Mouse (Mus musculus) heart, embryonic 15.5 days (tissue): ENCODE measurements around the gene Macrod2. TPM values are rescaled to one million over a fixed set of nuclear protein-coding genes. Genes with fewer than 3 reads are reported as not detected.

Source experiments
- ATAC-seq: fragments of 200-750 bp; cut with Nextera tagmentation; replicated peaks from 2 replicates; pipeline ENCODE4 v1.8.0; 2017; ENCODE audit warnings: low read depth, moderate TSS enrichment; ENCODE audit not compliant: insufficient number of reproducible peaks, insufficient read depth, low FRiP score
- H3K27ac ChIP-seq: fragments of 300-500 bp; sonication (generic); 2 replicates; pipeline ENCODE4 v1.5.1; 2015; ENCODE audit warnings: mild to moderate bottlenecking, inconsistent platforms
- H3K27me3 ChIP-seq: fragments of 300-500 bp; sonication (generic); 2 replicates; pipeline ENCODE4 v1.6.1; 2015; ENCODE audit warnings: inconsistent platforms
- H3K36me3 ChIP-seq: fragments of 300-500 bp; sonication (generic); 2 replicates; pipeline ENCODE4 v1.6.1; 2015; ENCODE audit warnings: mild to moderate bottlenecking, inconsistent platforms
- H3K4me1 ChIP-seq: fragments of 300-500 bp; sonication (generic); replicated peaks from 2 replicates; pipeline ENCODE4 v1.6.1; 2015; ENCODE audit warnings: inconsistent platforms
- H3K4me2 ChIP-seq: fragments of 300-500 bp; sonication (generic); 2 replicates; pipeline ENCODE4 v1.6.1; 2015; ENCODE audit warnings: inconsistent platforms, mild to moderate bottlenecking, moderate library complexity
- H3K4me3 ChIP-seq: fragments of 300-500 bp; sonication (generic); 2 replicates; pipeline ENCODE4 v1.5.1; 2015; ENCODE audit warnings: mild to moderate bottlenecking, inconsistent platforms
- H3K9ac ChIP-seq: fragments of 300-500 bp; sonication (generic); 2 replicates; pipeline ENCODE4 v1.6.1; 2015; ENCODE audit warnings: mild to moderate bottlenecking, inconsistent platforms
- H3K9me3 ChIP-seq: fragments of 300-500 bp; sonication (generic); replicated peaks from 2 replicates; pipeline ENCODE4 v1.6.1; 2016; ENCODE audit warnings: inconsistent platforms
- WGBS: fragments of 180-500 bp; shearing (Covaris S2); methylation state at CpG from one replicate; pipeline ENCODE4 v1.1.7; 2015; ENCODE audit warnings: mixed read lengths; 5-methylcytosine and 5-hydroxymethylcytosine counted together
- polyA plus RNA-seq: library from polyadenylated mRNA; unstranded; fragments of >200 nt; fragmentation: Nextera tagmentation; extraction: Ambion mirVana; gene quantifications from 2 replicates; pipeline ENCODE4 v1.2.1, GENCODE M21; 2015

Gene Macrod2
- polyA plus RNA-seq, 1 experiment from 2014 or later: 25.3 TPM

GRCm38 (mm10) chr2:140769473-140769872 is 374.4 kb downstream of the Macrod2 start:
- H3K4me3 ChIP-seq: no peak overlapping the region
- H3K27ac ChIP-seq: no peak overlapping the region
- 87% methylated on average over 4 of the region's 4 CpGs for WGBS
- no peak overlapping the region for H3K4me2 ChIP-seq
- H3K9me3 ChIP-seq: no peaks in the 10 kb centered on the region
- H3K36me3 ChIP-seq: no peaks in the 10 kb centered on the region
- ATAC-seq: no peak
- H3K27me3 ChIP-seq: no peaks in the 10 kb centered on the region
- H3K4me1 ChIP-seq: no peaks in the 10 kb centered on the region
- no peak overlapping the region for H3K9ac ChIP-seq

- no peak overlapping the region for H3K4me3 ChIP-seq
- H3K27ac ChIP-seq: no peak overlapping the region
- peaks cover 8% of the 10 kb centered on the region; the same call in 1 of the 2 replicates for H3K4me1 ChIP-seq
- H3K9me3 ChIP-seq: no peaks in the 10 kb centered on the region
- no peak overlapping the region for H3K9ac ChIP-seq
- H3K27me3 ChIP-seq: no peaks in the 10 kb centered on the region
- H3K36me3 ChIP-seq: no peaks in the 10 kb centered on the region
- H3K4me2 ChIP-seq: no peak overlapping the region
- 88% methylated on average over 6 of the region's 6 CpGs for WGBS
- ATAC-seq: no peak
Observed at GRCm38 (mm10) chr2:140772825-140773224, 377.7 kb downstream of the Macrod2 start.

DNA sequence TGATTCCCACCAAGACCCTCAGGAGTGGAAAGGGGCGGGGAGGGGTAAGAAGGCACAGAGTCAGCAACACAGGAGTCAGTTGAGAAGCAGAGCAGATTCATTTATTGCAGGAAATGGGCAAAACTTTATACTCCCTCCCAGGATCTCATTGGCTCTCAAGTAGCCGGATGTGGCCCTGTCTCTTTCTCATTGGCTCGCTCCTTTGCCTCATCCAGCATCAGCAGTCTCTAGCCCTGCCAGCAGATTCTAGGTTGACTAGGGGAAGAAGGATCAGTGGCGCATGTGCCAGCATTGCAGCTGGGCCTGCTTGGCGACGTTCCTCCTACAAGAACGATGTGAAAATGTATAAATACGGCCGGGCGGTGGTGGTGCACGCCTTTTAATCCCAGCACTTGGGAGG is 378.3 kb downstream of the Macrod2 start:
- Histone ChIP-seq H3K27me3 (no peaks in the 10 kb centered on the region), H3K4me2 (no peak overlapping the region), H3K36me3 (no peaks in the 10 kb centered on the region), H3K9ac (no peak overlapping the region), H3K9me3 (no peaks in the 10 kb centered on the region), H3K4me1 (peaks cover 8% of the 10 kb centered on the region; the same call in 1 of the 2 replicates), H3K4me3 (no peak overlapping the region), H3K27ac (no peak overlapping the region)
- 90% methylated on average over 11 of the region's 11 CpGs for WGBS
- ATAC-seq: no peak

- no peak overlapping the region for H3K4me3 ChIP-seq
- no peak for ATAC-seq
Observed at GRCm38 (mm10) chr2:140774808-140775370, 379.8 kb downstream of the Macrod2 start.

GRCm38 (mm10) chr2:140775448-140776101 is 380.5 kb downstream of the Macrod2 start:
- Histone ChIP-seq H3K4me3 (no peak overlapping the region), H3K27ac (no peak overlapping the region), H3K9me3 (no peaks in the 10 kb centered on the region), H3K4me2 (no peak overlapping the region), H3K9ac (no peak overlapping the region), H3K27me3 (no peaks in the 10 kb centered on the region), H3K36me3 (no peaks in the 10 kb centered on the region), H3K4me1 (peaks cover 8% of the 10 kb centered on the region; the same call in 1 of the 2 replicates)
- ATAC-seq: no peak
- WGBS: 43% methylated on average over 8 of the region's 8 CpGs

More at GRCm38 (mm10) chr2:140774808-140775370, 379.8 kb downstream of the Macrod2 start:
- Histone ChIP-seq H3K27ac (no peak overlapping the region), H3K9me3 (no peaks in the 10 kb centered on the region), H3K36me3 (no peaks in the 10 kb centered on the region), H3K4me2 (no peak overlapping the region), H3K27me3 (no peaks in the 10 kb centered on the region), H3K4me1 (peaks cover 8% of the 10 kb centered on the region; the same call in 1 of the 2 replicates), H3K9ac (no peak overlapping the region)
- 70% methylated on average over 4 of the region's 4 CpGs for WGBS

DNA sequence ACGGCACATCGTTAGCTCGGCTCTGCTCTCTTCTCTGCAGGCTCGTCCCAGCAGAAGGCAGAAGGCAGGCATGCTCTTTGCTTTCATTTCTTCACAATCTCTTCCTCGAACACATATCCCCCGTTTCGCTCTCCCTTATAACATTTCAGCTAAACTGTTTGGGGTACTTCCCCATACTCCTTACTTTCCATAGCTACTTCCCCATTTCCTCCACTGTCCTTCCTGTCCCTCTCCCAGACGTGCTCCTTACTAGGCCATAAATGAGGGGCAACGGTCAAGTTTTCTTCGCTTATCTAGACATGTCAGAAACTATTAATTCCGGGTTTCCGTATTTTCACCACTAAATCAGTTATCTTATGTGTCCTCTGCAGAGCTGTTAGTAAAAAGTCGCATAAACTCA is 383.1 kb downstream of the Macrod2 start:
- no peaks in the 10 kb centered on the region for H3K27me3 ChIP-seq
- no peak for ATAC-seq
- no peak overlapping the region for H3K9ac ChIP-seq
- H3K9me3 ChIP-seq: no peaks in the 10 kb centered on the region
- H3K4me1 ChIP-seq: peaks cover 8% of the 10 kb centered on the region; the same call in 1 of the 2 replicates
- WGBS: 79% methylated on average over 13 of the region's 13 CpGs
- H3K36me3 ChIP-seq: no peaks in the 10 kb centered on the region
- no peak overlapping the region for H3K27ac ChIP-seq
- no peak overlapping the region for H3K4me3 ChIP-seq
- H3K4me2 ChIP-seq: no peak overlapping the region

GRCm38 (mm10) chr2:140783041-140783440 is 387.9 kb downstream of the Macrod2 start:
- WGBS: 52% methylated on average over 1 of the region's 1 CpGs
- no peaks in the 10 kb centered on the region for H3K9me3 ChIP-seq
- no peak overlapping the region for H3K4me2 ChIP-seq
- H3K9ac ChIP-seq: no peak overlapping the region
- no peaks in the 10 kb centered on the region for H3K27me3 ChIP-seq
- no peak overlapping the region for H3K4me3 ChIP-seq
- ATAC-seq: no peak
- no peak overlapping the region for H3K27ac ChIP-seq
- no peaks in the 10 kb centered on the region for H3K4me1 ChIP-seq
- no peaks in the 10 kb centered on the region for H3K36me3 ChIP-seq

GRCm38 (mm10) chr2:140784626-140785025 is 389.5 kb downstream of the Macrod2 start:
- no peaks in the 10 kb centered on the region for H3K4me1 ChIP-seq
- H3K27me3 ChIP-seq: no peaks in the 10 kb centered on the region
- H3K4me2 ChIP-seq: no peak overlapping the region
- H3K27ac ChIP-seq: no peak overlapping the region
- no peaks in the 10 kb centered on the region for H3K9me3 ChIP-seq
- ATAC-seq: no peak
- no peaks in the 10 kb centered on the region for H3K36me3 ChIP-seq
- WGBS: 77% methylated on average over 2 of the region's 2 CpGs
- no peak overlapping the region for H3K4me3 ChIP-seq
- no peak overlapping the region for H3K9ac ChIP-seq

GRCm38 (mm10) chr2:140790363-140790762 is 395.3 kb downstream of the Macrod2 start:
- Histone ChIP-seq H3K9me3 (no peaks in the 10 kb centered on the region), H3K4me1 (no peaks in the 10 kb centered on the region), H3K4me3 (no peak overlapping the region), H3K4me2 (no peak overlapping the region), H3K27me3 (no peaks in the 10 kb centered on the region), H3K27ac (no peak overlapping the region), H3K9ac (no peak overlapping the region), H3K36me3 (no peaks in the 10 kb centered on the region)
- ATAC-seq: no peak
- WGBS: 32% methylated on average over 5 of the region's 5 CpGs

GRCm38 (mm10) chr2:140793886-140794608 is 398.9 kb downstream of the Macrod2 start:
- ATAC-seq: no peak

GRCm38 (mm10) chr2:140811693-140812092 is 416.6 kb downstream of the Macrod2 start:
- H3K9me3 ChIP-seq: no peaks in the 10 kb centered on the region
- no peaks in the 10 kb centered on the region for H3K36me3 ChIP-seq
- 87% methylated on average over 4 of the region's 4 CpGs for WGBS
- no peaks in the 10 kb centered on the region for H3K4me1 ChIP-seq
- no peak overlapping the region for H3K4me2 ChIP-seq
- H3K4me3 ChIP-seq: no peak overlapping the region
- H3K9ac ChIP-seq: no peak overlapping the region
- H3K27me3 ChIP-seq: no peaks in the 10 kb centered on the region
- no peak overlapping the region for H3K27ac ChIP-seq
- ATAC-seq: no peak

More at GRCm38 (mm10) chr2:140793886-140794608, 398.9 kb downstream of the Macrod2 start:
- Histone ChIP-seq H3K4me2 (no peak overlapping the region), H3K9me3 (no peaks in the 10 kb centered on the region), H3K36me3 (no peaks in the 10 kb centered on the region), H3K4me3 (no peak overlapping the region), H3K9ac (no peak overlapping the region), H3K27ac (no peak overlapping the region), H3K27me3 (no peaks in the 10 kb centered on the region), H3K4me1 (no peaks in the 10 kb centered on the region)
- WGBS: 77% methylated on average over 4 of the region's 4 CpGs
